Mouse (Mus musculus) ZHBTc4 (cell line): ENCODE measurements around the gene Fbxo45.

Source experiments
- DNase-seq: peaks from one replicate; pipeline ENCODE4 v3.0.0-alpha.2; 2011; ENCODE audit warnings: low read depth, low spot score

Fbxo45 gene

DNA sequence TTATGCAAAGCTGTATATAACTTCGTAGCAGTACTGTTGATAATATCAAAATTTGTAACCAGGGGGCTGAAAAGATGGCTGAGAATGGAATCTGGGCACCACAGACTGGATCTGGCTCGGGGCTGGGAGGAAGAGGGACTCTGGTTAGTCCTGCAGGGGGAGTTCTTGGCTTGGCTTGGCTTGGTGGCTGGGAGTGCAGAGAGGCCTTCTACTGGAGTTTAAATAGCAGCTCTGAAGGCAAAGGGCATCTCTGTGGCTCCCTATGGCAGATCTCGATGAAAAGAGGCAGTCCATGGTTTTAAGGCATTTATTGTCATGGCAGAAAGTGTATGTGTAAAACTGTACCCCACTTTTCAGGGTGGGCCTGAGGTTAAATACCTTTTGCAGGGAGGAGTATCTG is 42.1 kb downstream of the Fbxo45 start:
- DNase-seq, result peak; percentile 30

DNA sequence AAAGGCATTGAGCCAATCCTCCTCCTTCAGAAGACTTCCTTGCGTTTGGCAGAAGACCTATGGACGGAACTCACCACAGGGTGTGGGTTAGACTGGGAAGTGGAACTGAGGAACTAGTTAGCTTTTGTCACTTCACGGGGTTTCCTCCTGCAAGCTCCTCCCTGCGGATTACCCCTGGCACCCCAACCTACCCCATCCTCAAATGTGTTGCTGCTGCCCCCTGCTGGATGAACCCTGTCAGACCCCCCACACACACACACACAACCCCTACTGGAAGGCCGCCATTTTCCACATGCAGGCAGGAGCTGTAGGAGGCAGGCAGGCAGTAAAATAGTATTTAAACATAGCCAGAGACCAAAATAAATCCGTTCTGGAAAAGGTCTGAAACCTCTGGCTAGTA is 44.3 kb downstream of the Fbxo45 start:
- peak; percentile 67 for DNase-seq

DNA sequence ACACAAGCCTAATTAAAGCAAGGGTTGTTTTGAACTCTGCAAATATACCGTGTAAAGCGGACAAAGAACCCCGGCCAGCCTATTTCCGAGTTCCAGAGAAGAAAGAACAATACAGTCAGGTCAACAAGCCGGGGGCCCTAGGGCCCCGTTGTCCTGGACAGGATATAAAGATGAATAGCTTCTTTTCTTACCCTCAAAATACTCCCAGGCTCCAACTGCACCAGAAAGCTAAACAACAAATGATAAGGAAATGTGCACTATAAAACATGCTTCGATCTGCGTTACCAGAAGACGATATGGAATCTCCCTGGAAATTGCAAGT is 46.0 kb downstream of the Fbxo45 start:
- no peak for DNase-seq

DNA sequence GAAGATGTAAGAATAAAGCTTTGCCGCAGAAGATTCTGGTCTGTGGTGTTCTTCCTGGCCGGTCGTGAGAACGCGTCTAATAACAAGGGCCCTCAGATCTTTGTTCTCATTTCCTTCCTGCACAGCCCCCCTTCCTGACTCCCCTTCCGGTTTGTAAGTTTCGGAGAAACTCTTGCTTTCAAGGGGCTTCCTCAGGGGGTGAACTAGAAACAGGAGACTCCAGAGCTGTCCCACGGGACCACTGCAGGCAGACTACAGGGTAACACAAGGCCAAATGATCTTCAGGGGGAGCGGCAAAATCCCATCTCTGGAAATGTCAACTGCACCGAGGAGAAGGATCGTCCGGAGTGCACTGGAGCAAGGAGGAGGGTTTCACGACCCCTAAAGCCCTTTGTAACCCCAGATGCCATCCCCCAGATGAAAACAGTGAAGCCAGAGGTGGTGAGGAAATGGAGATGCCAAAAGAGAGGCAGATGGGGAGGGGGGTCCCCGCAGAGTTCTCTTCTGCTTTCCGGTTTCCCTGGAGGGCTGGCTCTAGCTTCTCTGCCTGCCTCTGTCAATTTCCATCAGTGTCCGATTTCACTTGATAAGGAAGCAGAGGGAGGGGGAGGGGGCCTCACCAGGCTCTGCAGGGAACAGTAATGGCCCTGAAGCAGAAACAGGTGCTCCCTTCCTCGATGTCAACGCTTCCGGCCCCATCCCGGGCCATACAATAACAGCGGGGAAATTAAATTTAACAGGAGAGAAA is 46.5 kb downstream of the Fbxo45 start:
- DNase-seq, result no peak

DNA sequence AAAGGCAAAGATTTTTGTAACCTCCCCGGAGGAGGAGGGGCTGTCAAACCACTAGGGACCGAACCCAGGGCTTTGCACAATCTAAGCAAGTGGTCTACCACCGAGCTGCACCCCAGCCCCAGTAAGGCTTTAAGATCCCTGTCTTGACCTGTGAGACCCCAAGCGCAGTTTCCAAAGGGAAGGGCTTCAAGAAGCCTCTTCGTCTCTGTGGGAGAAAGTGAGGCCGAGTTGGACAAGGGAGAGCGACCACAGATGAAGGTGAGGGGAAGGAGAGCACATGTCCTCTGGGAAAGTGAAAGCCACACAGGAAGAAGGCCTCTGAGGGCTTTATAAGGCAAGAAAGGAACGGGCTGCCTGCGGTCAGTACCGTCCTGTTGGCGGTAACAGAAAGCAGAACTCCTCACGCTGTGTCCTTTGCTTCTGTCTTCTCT is 56.9 kb downstream of the Fbxo45 start:
- DNase-seq, result no peak

DNA sequence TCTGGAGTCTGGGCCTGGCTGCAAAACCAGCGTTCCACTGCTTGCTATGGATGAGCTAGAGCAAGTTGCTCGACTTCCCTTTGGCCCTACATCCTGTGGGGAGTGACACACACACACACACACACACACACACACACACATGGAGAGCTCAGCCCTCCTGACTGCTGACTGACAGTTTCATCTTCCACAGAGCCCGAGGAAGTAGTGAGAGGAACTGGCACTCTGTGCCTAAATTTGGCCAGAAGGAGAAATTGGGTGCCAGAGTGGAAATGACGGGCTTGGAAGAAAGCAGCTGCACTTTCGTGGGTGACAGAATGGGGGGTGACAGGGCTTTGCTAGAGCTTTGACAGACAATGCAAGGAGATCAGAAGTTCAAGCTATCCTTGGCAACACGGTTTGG is 57.8 kb downstream of the Fbxo45 start:
- no peak for DNase-seq

DNA sequence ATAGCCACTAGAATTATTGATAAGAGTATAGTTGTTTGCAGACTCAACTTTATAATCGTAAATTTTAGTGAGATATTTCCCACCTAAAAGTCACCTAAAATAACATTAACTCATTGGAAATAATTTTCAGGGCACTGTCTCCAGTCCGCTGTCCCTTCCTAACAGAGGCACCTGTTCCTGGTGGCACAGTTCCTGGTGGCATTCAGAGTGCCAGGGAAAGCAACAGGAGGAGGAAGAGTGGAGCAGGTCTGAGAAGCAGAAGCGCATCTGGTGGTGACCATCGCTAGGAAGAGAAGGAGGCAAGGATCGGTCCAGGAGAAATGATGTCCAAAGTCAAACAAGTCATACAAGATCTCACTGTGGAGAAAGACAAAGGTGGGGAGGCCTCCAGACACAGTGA is 60.9 kb downstream of the Fbxo45 start:
- no peak for DNase-seq
